Mouse (Mus musculus): ENCODE results near the gene Slc16a10. TPM values are rescaled to one million over a fixed set of nuclear protein-coding genes. Genes with fewer than 3 reads are reported as not detected.

The Slc16a10 gene
- polyA plus RNA-seq, 1 experiment from 2014 or later: 17.2 TPM

GRCm38 (mm10) chr10:40079256-40079655, 62.8 kb downstream of the Slc16a10 start:
- ATAC-seq (replicated peaks; ENCODE audit: insufficient number of reproducible peaks, low FRiP score, low TSS enrichment): no peak
- Histone ChIP-seq H3K27ac (ENCODE audit: low read depth, low read length) (no peak overlapping the region), H3K9me3 (replicated peaks; ENCODE audit: control insufficient read depth, low read length) (no peaks in the 10 kb centered on the region), H3K9ac (ENCODE audit: low read depth, low read length) (no peak overlapping the region), H3K4me2 (no peak overlapping the region), H3K4me3 (ENCODE audit: low read depth, low read length) (no peak overlapping the region), H3K36me3 (ENCODE audit: control insufficient read depth, insufficient read depth, low read length) (no peaks in the 10 kb centered on the region), H3K4me1 (ENCODE audit: control insufficient read depth, insufficient read depth, low read length) (no peaks in the 10 kb centered on the region), H3K27me3 (ENCODE audit: control insufficient read depth, insufficient read depth, low read length) (no peaks in the 10 kb centered on the region)
- WGBS (ENCODE audit: insufficient replicate concordance): 67% methylated on average over 2 of the region's 2 CpGs

- H3K27ac ChIP-seq (ENCODE audit: low read depth, low read length): no peak overlapping the region
- no peaks in the 10 kb centered on the region for H3K36me3 ChIP-seq (ENCODE audit: control insufficient read depth, insufficient read depth, low read length)
- no peaks in the 10 kb centered on the region for H3K4me1 ChIP-seq (ENCODE audit: control insufficient read depth, insufficient read depth, low read length)
- no peak overlapping the region for H3K4me2 ChIP-seq
- H3K9me3 ChIP-seq (replicated peaks; ENCODE audit: control insufficient read depth, low read length): no peaks in the 10 kb centered on the region
- no peak overlapping the region for H3K4me3 ChIP-seq (ENCODE audit: low read depth, low read length)
- 72% methylated on average over 6 of the region's 6 CpGs for WGBS (ENCODE audit: insufficient replicate concordance)
- no peaks in the 10 kb centered on the region for H3K27me3 ChIP-seq (ENCODE audit: control insufficient read depth, insufficient read depth, low read length)
- no peak for ATAC-seq (replicated peaks; ENCODE audit: insufficient number of reproducible peaks, low FRiP score, low TSS enrichment)
- no peak overlapping the region for H3K9ac ChIP-seq (ENCODE audit: low read depth, low read length)
These were observed 64.1 kb downstream of the Slc16a10 start for GRCm38 (mm10) chr10:40077960-40078353.

GRCm38 (mm10) chr10:40077346-40077959, 64.6 kb downstream of the Slc16a10 start:
- no peak overlapping the region for H3K9ac ChIP-seq (ENCODE audit: low read depth, low read length)
- no peaks in the 10 kb centered on the region for H3K36me3 ChIP-seq (ENCODE audit: control insufficient read depth, insufficient read depth, low read length)
- H3K4me3 ChIP-seq (ENCODE audit: low read depth, low read length): no peak overlapping the region
- 76% methylated on average over 4 of the region's 4 CpGs for WGBS (ENCODE audit: insufficient replicate concordance)
- no peaks in the 10 kb centered on the region for H3K4me1 ChIP-seq (ENCODE audit: control insufficient read depth, insufficient read depth, low read length)
- no peak overlapping the region for H3K4me2 ChIP-seq
- H3K27me3 ChIP-seq (ENCODE audit: control insufficient read depth, insufficient read depth, low read length): no peaks in the 10 kb centered on the region
- no peak overlapping the region for H3K27ac ChIP-seq (ENCODE audit: low read depth, low read length)
- H3K9me3 ChIP-seq (replicated peaks; ENCODE audit: control insufficient read depth, low read length): no peaks in the 10 kb centered on the region
- no peak for ATAC-seq (replicated peaks; ENCODE audit: insufficient number of reproducible peaks, low FRiP score, low TSS enrichment)

- Histone ChIP-seq H3K9me3 (replicated peaks; ENCODE audit: control insufficient read depth, low read length) (no peaks in the 10 kb centered on the region), H3K27ac (ENCODE audit: low read depth, low read length) (no peak overlapping the region), H3K36me3 (ENCODE audit: control insufficient read depth, insufficient read depth, low read length) (no peaks in the 10 kb centered on the region), H3K4me3 (ENCODE audit: low read depth, low read length) (no peak overlapping the region), H3K4me2 (no peak overlapping the region), H3K27me3 (ENCODE audit: control insufficient read depth, insufficient read depth, low read length) (no peaks in the 10 kb centered on the region), H3K4me1 (ENCODE audit: control insufficient read depth, insufficient read depth, low read length) (peaks cover 12% of the 10 kb centered on the region), H3K9ac (ENCODE audit: low read depth, low read length) (no peak overlapping the region)
- 79% methylated on average over 6 of the region's 6 CpGs for WGBS (ENCODE audit: insufficient replicate concordance)
- no peak for ATAC-seq (replicated peaks; ENCODE audit: insufficient number of reproducible peaks, low FRiP score, low TSS enrichment)
These were observed 68.5 kb downstream of the Slc16a10 start for GRCm38 (mm10) chr10:40073608-40074007.

GRCm38 (mm10) chr10:40070684-40071083, 71.4 kb downstream of the Slc16a10 start:
- peaks cover 14% of the 10 kb centered on the region for H3K4me1 ChIP-seq (ENCODE audit: control insufficient read depth, insufficient read depth, low read length)
- H3K4me2 ChIP-seq: no peak overlapping the region
- WGBS (ENCODE audit: insufficient replicate concordance): 77% methylated on average over 9 of the region's 9 CpGs
- no peak for ATAC-seq (replicated peaks; ENCODE audit: insufficient number of reproducible peaks, low FRiP score, low TSS enrichment)
- no peak overlapping the region for H3K4me3 ChIP-seq (ENCODE audit: low read depth, low read length)
- no peaks in the 10 kb centered on the region for H3K27me3 ChIP-seq (ENCODE audit: control insufficient read depth, insufficient read depth, low read length)
- no peaks in the 10 kb centered on the region for H3K36me3 ChIP-seq (ENCODE audit: control insufficient read depth, insufficient read depth, low read length)
- no peaks in the 10 kb centered on the region for H3K9me3 ChIP-seq (replicated peaks; ENCODE audit: control insufficient read depth, low read length)
- H3K27ac ChIP-seq (ENCODE audit: low read depth, low read length): no peak overlapping the region
- H3K9ac ChIP-seq (ENCODE audit: low read depth, low read length): no peak overlapping the region

GRCm38 (mm10) chr10:40069270-40069669, 72.8 kb downstream of the Slc16a10 start:
- H3K4me3 ChIP-seq (ENCODE audit: low read depth, low read length): no peak overlapping the region
- H3K4me1 ChIP-seq (ENCODE audit: control insufficient read depth, insufficient read depth, low read length): peaks cover 14% of the 10 kb centered on the region
- 42% methylated on average over 4 of the region's 4 CpGs for WGBS (ENCODE audit: insufficient replicate concordance)
- H3K9me3 ChIP-seq (replicated peaks; ENCODE audit: control insufficient read depth, low read length): no peaks in the 10 kb centered on the region
- no peak overlapping the region for H3K9ac ChIP-seq (ENCODE audit: low read depth, low read length)
- H3K27me3 ChIP-seq (ENCODE audit: control insufficient read depth, insufficient read depth, low read length): no peaks in the 10 kb centered on the region
- no peak for ATAC-seq (replicated peaks; ENCODE audit: insufficient number of reproducible peaks, low FRiP score, low TSS enrichment)
- H3K27ac ChIP-seq (ENCODE audit: low read depth, low read length): no peak overlapping the region
- no peaks in the 10 kb centered on the region for H3K36me3 ChIP-seq (ENCODE audit: control insufficient read depth, insufficient read depth, low read length)
- H3K4me2 ChIP-seq: peak overlapping the region; percentile 20

GRCm38 (mm10) chr10:40068595-40068994, 73.5 kb downstream of the Slc16a10 start:
- no peak overlapping the region for H3K4me3 ChIP-seq (ENCODE audit: low read depth, low read length)
- H3K36me3 ChIP-seq (ENCODE audit: control insufficient read depth, insufficient read depth, low read length): no peaks in the 10 kb centered on the region
- WGBS (ENCODE audit: insufficient replicate concordance): 77% methylated on average over 10 of the region's 10 CpGs
- ATAC-seq (replicated peaks; ENCODE audit: insufficient number of reproducible peaks, low FRiP score, low TSS enrichment): no peak
- no peak overlapping the region for H3K9ac ChIP-seq (ENCODE audit: low read depth, low read length)
- no peaks in the 10 kb centered on the region for H3K9me3 ChIP-seq (replicated peaks; ENCODE audit: control insufficient read depth, low read length)
- H3K27me3 ChIP-seq (ENCODE audit: control insufficient read depth, insufficient read depth, low read length): no peaks in the 10 kb centered on the region
- H3K4me1 ChIP-seq (ENCODE audit: control insufficient read depth, insufficient read depth, low read length): peaks cover 14% of the 10 kb centered on the region
- no peak overlapping the region; the same call in 1 of the 2 replicates for H3K27ac ChIP-seq (ENCODE audit: low read depth, low read length)
- H3K4me2 ChIP-seq: no peak overlapping the region

GRCm38 (mm10) chr10:40067529-40067928, 74.5 kb downstream of the Slc16a10 start:
- no peak for ATAC-seq (replicated peaks; ENCODE audit: insufficient number of reproducible peaks, low FRiP score, low TSS enrichment)
- Histone ChIP-seq H3K36me3 (ENCODE audit: control insufficient read depth, insufficient read depth, low read length) (no peaks in the 10 kb centered on the region), H3K4me3 (ENCODE audit: low read depth, low read length) (no peak overlapping the region), H3K9me3 (replicated peaks; ENCODE audit: control insufficient read depth, low read length) (no peaks in the 10 kb centered on the region), H3K27me3 (ENCODE audit: control insufficient read depth, insufficient read depth, low read length) (no peaks in the 10 kb centered on the region), H3K27ac (ENCODE audit: low read depth, low read length) (no peak overlapping the region), H3K4me1 (ENCODE audit: control insufficient read depth, insufficient read depth, low read length) (peaks cover 14% of the 10 kb centered on the region), H3K9ac (ENCODE audit: low read depth, low read length) (no peak overlapping the region), H3K4me2 (no peak overlapping the region)
- 52% methylated on average over 1 of the region's 1 CpGs for WGBS (ENCODE audit: insufficient replicate concordance)

- no peak for ATAC-seq (replicated peaks; ENCODE audit: insufficient number of reproducible peaks, low FRiP score, low TSS enrichment)
These were observed 75.0 kb downstream of the Slc16a10 start for GRCm38 (mm10) chr10:40067071-40067470.

More at GRCm38 (mm10) chr10:40067071-40067470, 75.0 kb downstream of the Slc16a10 start:
- Histone ChIP-seq H3K27ac (ENCODE audit: low read depth, low read length) (no peak overlapping the region), H3K4me2 (no peak overlapping the region), H3K9ac (ENCODE audit: low read depth, low read length) (no peak overlapping the region), H3K9me3 (replicated peaks; ENCODE audit: control insufficient read depth, low read length) (no peaks in the 10 kb centered on the region), H3K27me3 (ENCODE audit: control insufficient read depth, insufficient read depth, low read length) (no peaks in the 10 kb centered on the region), H3K4me1 (ENCODE audit: control insufficient read depth, insufficient read depth, low read length) (peaks cover 14% of the 10 kb centered on the region), H3K36me3 (ENCODE audit: control insufficient read depth, insufficient read depth, low read length) (no peaks in the 10 kb centered on the region), H3K4me3 (ENCODE audit: low read depth, low read length) (no peak overlapping the region)
- 75% methylated on average over 1 of the region's 1 CpGs for WGBS (ENCODE audit: insufficient replicate concordance)

Measured in heart, embryonic 11.5 days (tissue).